Mouse (Mus musculus): Measurements from ENCODE around the gene Aipl1. TPM values are rescaled to one million over a fixed set of nuclear protein-coding genes. Genes with fewer than 3 reads are reported as not detected.

Gene Aipl1
- total and polyA plus RNA-seq, 3 experiments = 0.39 to 0.58 TPM; not detected in 1

GRCm38 (mm10) chr11:72037996-72038395 is 687 bp upstream of the Aipl1 start:
- Histone ChIP-seq H3K27ac (ENCODE audit: control insufficient read depth, low read depth, low read length) (no peak overlapping the region), H3K27me3 (ENCODE audit: control insufficient read depth in 1 of 2, insufficient read depth in 2 of 2, low read length in 2 of 2) (no peaks in the 10 kb centered on the region), H3K36me3 (ENCODE audit: control insufficient read depth in 1 of 2, insufficient read depth in 2 of 2, low read length in 2 of 2) (peaks cover 0 to 13% of the 10 kb centered on the region in 2 experiments; a peak in 2 of 4 replicates), H3K4me3 (ENCODE audit: control insufficient read depth in 1 of 2, insufficient read depth in 1 of 2, low read depth in 2 of 2, low read length in 2 of 2) (no peak overlapping the region), H3K9me3 (replicated peaks; ENCODE audit: insufficient read depth, low read length) (no peaks in the 10 kb centered on the region), H3K79me2 (ENCODE audit: control insufficient read depth, insufficient read depth, low read length, poor library complexity) (peaks cover 7% of the 10 kb centered on the region), H3K9ac (ENCODE audit: control insufficient read depth, low read depth, low read length, poor library complexity, severe bottlenecking) (no peak overlapping the region), H3K4me1 (ENCODE audit: control insufficient read depth in 1 of 2, insufficient read depth in 2 of 2, low read length in 2 of 2) (peaks cover 8 to 35% of the 10 kb centered on the region in 2 experiments)
- peak; percentile 57 for TF ChIP-seq ZC3H11A (IDR thresholded peaks at IDR 0.05; ENCODE audit: low read depth, low read length)
- peak; percentile 60 to 76 (median 72) for TF ChIP-seq CTCF (IDR thresholded peaks at IDR 0.05 in 2 of 3, conservative IDR thresholded peaks at IDR 0.05 in 1 of 3; ENCODE audit: control insufficient read depth in 1 of 3, insufficient read depth in 1 of 3, low read depth in 2 of 3, low read length in 3 of 3, poor library complexity in 1 of 3, severe bottlenecking in 1 of 3)
- TF ChIP-seq CHD1 (IDR thresholded peaks at IDR 0.05; ENCODE audit: low read depth, low read length) = no peak
- no peak for TF ChIP-seq GABPA (IDR thresholded peaks at IDR 0.05; ENCODE audit: low read depth, low read length)
- peak; percentile 51 for TF ChIP-seq SMC3 (IDR thresholded peaks at IDR 0.05; ENCODE audit: low read depth, low read length)
- no peak for TF ChIP-seq E2F4 (IDR thresholded peaks at IDR 0.05; ENCODE audit: borderline replicate concordance, low read depth, low read length)
- no peak for TF ChIP-seq RCOR1 (IDR thresholded peaks at IDR 0.05; ENCODE audit: low read depth, low read length)
- peak; percentile 76 for TF ChIP-seq RAD21 (IDR thresholded peaks at IDR 0.05; ENCODE audit: low read depth, low read length)
- no peak for TF ChIP-seq EP300 (IDR thresholded peaks at IDR 0.05; ENCODE audit: low read depth in 1 of 2, low read length in 2 of 2)
- no peak for TF ChIP-seq TCF12 (IDR thresholded peaks at IDR 0.05; ENCODE audit: low read depth, low read length)
- no peak for TF ChIP-seq SIN3A (IDR thresholded peaks at IDR 0.05; ENCODE audit: low read length)
- TF ChIP-seq MYB (IDR thresholded peaks at IDR 0.05; ENCODE audit: low read depth, low read length) = no peak
- TF ChIP-seq POLR2AphosphoS5 (IDR thresholded peaks at IDR 0.05; ENCODE audit: borderline replicate concordance, low read depth, low read length) = no peak
- peak; percentile 82 for DNase-seq (ENCODE audit: low read depth, low spot score)

DNA sequence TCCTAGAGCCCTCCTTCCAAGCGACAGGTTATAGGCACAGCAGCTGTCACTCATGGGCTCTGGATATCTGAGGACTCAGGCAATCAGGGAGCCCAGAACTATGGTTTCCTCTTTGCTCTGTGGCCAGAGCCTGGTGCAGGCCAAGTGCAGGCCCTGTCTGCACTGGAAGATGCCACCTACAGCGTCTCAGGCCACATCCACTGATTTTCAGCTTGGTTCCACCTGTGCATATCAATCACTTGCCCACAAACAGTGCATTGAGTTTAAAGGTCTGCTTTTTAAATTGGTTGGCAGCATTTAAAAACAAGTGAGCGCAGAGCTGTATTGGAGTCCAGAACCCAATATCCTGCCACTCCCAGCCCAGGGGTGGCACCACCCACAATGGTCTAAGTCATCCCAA is 4.7 kb downstream of the Aipl1 start:
- H3K36me3 ChIP-seq (ENCODE audit: control insufficient read depth in 1 of 2, insufficient read depth in 2 of 2, low read length in 2 of 2) = peaks cover 0 to 7% of the 10 kb centered on the region in 2 experiments; a peak in 2 of 4 replicates
- no peak overlapping the region for H3K9ac ChIP-seq (ENCODE audit: control insufficient read depth, low read depth, low read length, poor library complexity, severe bottlenecking)
- no peak overlapping the region for H3K4me3 ChIP-seq (ENCODE audit: control insufficient read depth in 1 of 2, insufficient read depth in 1 of 2, low read depth in 2 of 2, low read length in 2 of 2)
- TF ChIP-seq MXI1 (IDR thresholded peaks at IDR 0.05; ENCODE audit: low read depth, low read length) (no peak), NELFE (IDR thresholded peaks at IDR 0.05; ENCODE audit: low read depth, low read length) (no peak), SIN3A (IDR thresholded peaks at IDR 0.05; ENCODE audit: low read length) (no peak), ZNF384 (IDR thresholded peaks at IDR 0.05; ENCODE audit: low read depth, low read length) (no peak), CTCF (IDR thresholded peaks at IDR 0.05 in 2 of 3, conservative IDR thresholded peaks at IDR 0.05 in 1 of 3; ENCODE audit: control insufficient read depth in 1 of 3, insufficient read depth in 1 of 3, low read depth in 2 of 3, low read length in 3 of 3, poor library complexity in 1 of 3, severe bottlenecking in 1 of 3) (no peak), NRF1 (IDR thresholded peaks at IDR 0.05; ENCODE audit: insufficient read depth, low read depth, low read length, poor library complexity, severe bottlenecking) (no peak), ETS1 (IDR thresholded peaks at IDR 0.05; ENCODE audit: low read depth, low read length) (no peak), CHD2 (IDR thresholded peaks at IDR 0.05; ENCODE audit: low read length) (no peak), RCOR1 (IDR thresholded peaks at IDR 0.05; ENCODE audit: low read depth, low read length) (no peak), CHD1 (IDR thresholded peaks at IDR 0.05; ENCODE audit: low read depth, low read length) (no peak), TCF12 (IDR thresholded peaks at IDR 0.05; ENCODE audit: low read depth, low read length) (no peak), TBP (IDR thresholded peaks at IDR 0.05; ENCODE audit: low read depth, low read length) (no peak), JUND (IDR thresholded peaks at IDR 0.05; ENCODE audit: low read depth, low read length) (no peak), ZC3H11A (IDR thresholded peaks at IDR 0.05; ENCODE audit: low read depth, low read length) (no peak), POLR2AphosphoS2 (IDR thresholded peaks at IDR 0.05; ENCODE audit: low read length) (no peak), KAT2A (conservative IDR thresholded peaks at IDR 0.05; ENCODE audit: low read depth, low read length) (no peak), TAL1 (IDR thresholded peaks at IDR 0.05; ENCODE audit: low read length) (no peak), POLR2AphosphoS5 (IDR thresholded peaks at IDR 0.05; ENCODE audit: borderline replicate concordance, low read depth, low read length) (no peak), MYC (IDR thresholded peaks at IDR 0.05; ENCODE audit: low read depth, low read length) (no peak)
- no peak for DNase-seq (ENCODE audit: low read depth, low spot score)
- H3K9me3 ChIP-seq (replicated peaks; ENCODE audit: insufficient read depth, low read length) = no peaks in the 10 kb centered on the region
- H3K79me2 ChIP-seq (ENCODE audit: control insufficient read depth, insufficient read depth, low read length, poor library complexity) = no peaks in the 10 kb centered on the region
- H3K27ac ChIP-seq (ENCODE audit: control insufficient read depth, low read depth, low read length) = no peak overlapping the region
- no peaks in the 10 kb centered on the region for H3K27me3 ChIP-seq (ENCODE audit: control insufficient read depth in 1 of 2, insufficient read depth in 2 of 2, low read length in 2 of 2)
- peaks cover 7 to 28% of the 10 kb centered on the region in 2 experiments for H3K4me1 ChIP-seq (ENCODE audit: control insufficient read depth in 1 of 2, insufficient read depth in 2 of 2, low read length in 2 of 2)
